ENCODE assay signal across 9 mouse cellular contexts in the genomic region with DNA sequence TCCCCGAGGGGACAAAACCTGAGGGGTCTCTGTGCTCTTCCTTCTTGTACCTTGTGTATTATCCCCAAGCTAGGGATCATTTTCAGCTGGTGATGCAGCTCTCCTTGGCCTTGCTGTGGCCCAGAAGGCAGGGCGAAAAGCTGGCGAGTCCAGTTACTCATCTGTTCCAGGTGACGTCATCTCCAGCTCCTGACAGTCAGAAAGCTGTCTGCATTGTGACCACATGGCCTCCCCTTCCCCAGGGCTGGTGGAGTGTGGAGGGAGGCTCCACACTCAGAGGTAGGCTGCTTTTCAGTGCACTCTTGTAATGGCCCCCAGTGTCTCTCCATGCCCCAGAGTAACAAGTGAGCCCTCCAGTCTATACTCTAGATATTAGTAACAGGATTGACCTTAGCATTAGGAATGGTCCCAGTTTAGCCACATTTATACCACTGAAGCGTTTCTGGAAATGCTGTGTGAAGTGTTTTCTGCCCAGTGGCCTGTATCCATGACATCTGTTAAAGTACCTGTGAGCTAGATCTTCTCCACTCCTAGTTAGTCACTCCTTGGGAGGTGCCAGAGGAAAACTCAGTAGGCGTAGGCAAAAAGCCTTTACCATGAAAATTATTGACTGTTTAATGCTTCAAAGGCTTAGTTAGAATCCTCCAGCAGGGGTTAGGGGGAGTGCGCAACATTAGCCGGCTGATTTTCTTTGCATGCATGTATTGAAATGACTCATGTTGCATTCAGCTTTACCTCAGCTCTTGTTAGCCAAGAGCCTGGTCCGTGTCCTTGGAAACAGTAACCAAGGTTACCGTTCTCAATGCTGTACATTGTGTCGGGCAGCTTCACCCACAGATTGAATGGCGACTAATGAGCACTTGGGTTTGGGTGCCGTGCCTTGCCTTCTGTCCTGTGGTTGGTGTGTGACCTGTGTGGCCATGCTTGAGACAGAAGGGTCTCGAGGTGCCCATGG. TPM values are rescaled to one million over a fixed set of nuclear protein-coding genes. Genes with fewer than 3 reads are reported as not detected.
A peak's percentile ranks its signal among the peaks of the same experiment; 100 is the strongest.
DNase-seq lines count a peak whose midpoint lies in the region.
"Had no signal": no experiment of that assay in that cellular context is flagged by ENCODE, and none has a peak within 500 bp of the region (broad histone marks: within the 10 kb centered on the region; RNA-seq: fewer than 3 reads in every experiment).

No protein-coding gene starts in this region.

- peak; percentile 21 for DNase-seq in gastrocnemius, postnatal 25 days
- no peak for DNase-seq in gastrocnemius, postnatal 10 days
- peak; percentile 65 for DNase-seq in adrenal gland, postnatal 10 days
- peak; percentile 69 for DNase-seq in forelimb bud, embryonic 11.5 days (ENCODE audit: low read depth, low spot score)
- DNase-seq in left cerebral cortex, postnatal 14 days (ENCODE audit: low spot score in 2 of 2) = peak; percentile 71 to 89
- peak; percentile 75 to 90 for DNase-seq in right cerebral cortex, postnatal 10 days (ENCODE audit: low spot score in 2 of 2)
- no peak for DNase-seq in spleen, postnatal 10 days (ENCODE audit: low spot score in 2 of 2)
- DNase-seq in heart, adult 8-10 months (ENCODE audit: low spot score) = no peak

- intact Hi-C loops in left cerebral cortex, postnatal 14 days (cut with DNase I) = no loop called here

RNA-seq across cellular contexts. Expression of gene Dusp14, which starts 26.0 kb away (rescaled TPM):
- total RNA-seq in gastrocnemius, postnatal 25 days (2021) = 1 to 10 TPM; 5.0 to 6.3 TPM
- total RNA-seq in gastrocnemius, postnatal 10 days (2021) = 10 to 100 TPM in 1 of 2 experiments, 1 to 10 TPM in 1; 8.5 to 10.4 TPM
- 1 to 10 TPM; 3.0 to 4.0 TPM for total RNA-seq in adrenal gland, postnatal 10 days (2021)
- 10 to 100 TPM; 62.4 to 63.7 TPM for total RNA-seq in left cerebral cortex, postnatal 14 days (2021)
- under 1 TPM in 3 of 4 experiments, not detected in 1; 0.50 to 0.80 (median 0.78) TPM for total RNA-seq in heart, adult 8-10 months (2022)
- total RNA-seq: G1E had no signal

Comparison
In these comparisons a context has a peak if more than half of its experiments do, and no peak if none do; other contexts are left out.
1. DNase-seq: peak in gastrocnemius, postnatal 25 days (single experiment), adrenal gland, postnatal 10 days (single experiment), forelimb bud, embryonic 11.5 days (single experiment), left cerebral cortex, postnatal 14 days (2 of 2) and right cerebral cortex, postnatal 10 days (2 of 2); none in gastrocnemius, postnatal 10 days (single experiment), spleen, postnatal 10 days (0 of 2) and heart, adult 8-10 months (single experiment).
2. RNA of gene Dusp14, which starts 26.0 kb away (total RNA-seq): 62.4 to 63.7 TPM in left cerebral cortex, postnatal 14 days; 8.5 to 10.4 TPM in gastrocnemius, postnatal 10 days, 5.0 to 6.3 TPM in gastrocnemius, postnatal 25 days, 3.0 to 4.0 TPM in adrenal gland, postnatal 10 days and 0.50 to 0.80 TPM in heart, adult 8-10 months; every median in the first group is over 4 times any median in the second.